Comparison of ENCODE assay signal across 8 mouse cellular contexts in the genomic region with DNA sequence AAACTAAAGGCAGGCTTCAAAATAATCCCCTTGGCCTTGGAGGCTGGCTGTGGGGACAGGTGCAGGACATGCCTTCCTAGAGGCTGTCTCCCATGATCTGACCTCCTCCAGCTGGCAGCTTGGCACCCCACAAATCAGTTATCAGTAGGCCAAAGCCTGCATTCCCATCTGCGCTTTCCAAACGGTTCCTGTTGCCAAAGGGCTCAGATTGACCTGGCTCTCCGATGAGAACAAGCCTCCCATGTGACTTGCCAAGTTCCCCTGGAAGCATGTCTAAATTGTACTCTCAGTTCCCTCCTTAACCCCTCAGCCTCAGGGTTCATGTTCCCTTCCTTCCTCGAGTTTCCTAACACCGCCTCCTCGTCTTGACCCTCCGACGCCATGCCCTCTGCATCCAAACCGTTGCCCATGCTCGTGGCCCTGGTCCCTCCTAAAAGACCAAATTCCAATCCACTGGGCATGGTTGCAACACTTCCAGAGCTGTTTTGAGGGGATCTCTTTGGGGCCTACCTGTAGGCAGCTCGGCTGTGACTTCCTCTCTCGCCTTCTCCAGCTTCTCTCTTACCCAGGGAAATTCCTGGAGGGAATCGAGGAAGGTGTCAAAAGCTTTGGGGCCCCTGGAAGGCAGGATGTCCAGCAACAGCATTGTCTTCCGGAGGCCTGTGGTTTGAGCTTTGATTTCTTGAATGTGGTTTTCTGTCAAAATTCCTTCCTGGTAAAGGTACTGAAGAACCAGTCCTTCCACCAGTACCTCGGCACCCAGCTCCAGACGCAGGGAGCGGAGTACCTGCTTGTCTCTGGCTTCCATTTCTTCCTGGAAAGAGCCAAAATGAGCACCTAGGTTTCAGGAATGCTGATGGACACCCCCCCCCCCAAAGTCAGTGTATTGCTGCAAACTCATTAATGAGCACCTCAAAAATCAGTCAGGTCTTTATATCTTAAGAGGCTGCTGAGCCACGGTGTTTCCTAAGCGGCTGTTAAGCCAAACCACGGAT. TPM values are rescaled to one million over a fixed set of nuclear protein-coding genes. Genes with fewer than 3 reads are reported as not detected.
DNase-seq lines count a peak whose midpoint lies in the region; ATAC-seq lines count a peak whose summit lies in the region.

No protein-coding gene starts in this region.

- no peaks in the 10 kb centered on the region for H3K27me3 ChIP-seq in embryonic facial prominence, embryonic 13.5 days
- H3K27me3 ChIP-seq in heart, embryonic 14.5 days (ENCODE audit: control insufficient read depth, insufficient read depth, low read length), result no peaks in the 10 kb centered on the region
- peaks cover 10% of the 10 kb centered on the region; the same call in 1 of the 2 replicates for H3K27me3 ChIP-seq in kidney, embryonic 16.5 days (ENCODE audit: insufficient read depth, low read length)

- H3K36me3 ChIP-seq in embryonic facial prominence, embryonic 13.5 days, result no peaks in the 10 kb centered on the region
- no peaks in the 10 kb centered on the region for H3K36me3 ChIP-seq in heart, embryonic 14.5 days (ENCODE audit: control insufficient read depth, insufficient read depth, low read length)
- H3K36me3 ChIP-seq in kidney, embryonic 16.5 days (ENCODE audit: insufficient read depth, low read length), result no peaks in the 10 kb centered on the region

- H3K9ac ChIP-seq in embryonic facial prominence, embryonic 13.5 days, result no peak overlapping the region
- peak overlapping the region; percentile 89; the same call in 1 of the 2 replicates for H3K9ac ChIP-seq in heart, embryonic 14.5 days (ENCODE audit: low read length)
- 0 out of 2 replicates have a peak overlapping the region, but pooled peaks have one; percentile 27 for H3K9ac ChIP-seq in kidney, embryonic 16.5 days (replicated peaks; ENCODE audit: low read length)

- DNase-seq in urinary bladder, postnatal 36 days (ENCODE audit: low spot score in 2 of 2), result peak; percentile 34 to 69
- no peak for DNase-seq in urinary bladder, adult 2 months (ENCODE audit: low spot score)
- DNase-seq in lung, postnatal 10 days, result peak; percentile 75
- peak; percentile 62 for DNase-seq in retina, postnatal 1 day
- DNase-seq in frontal cortex, postnatal 36 days (ENCODE audit: low spot score in 2 of 2), result no peak

- peak overlapping the region; percentile 70 for H3K4me2 ChIP-seq in embryonic facial prominence, embryonic 13.5 days
- H3K4me2 ChIP-seq in heart, embryonic 14.5 days (ENCODE audit: low read length), result peak overlapping the region; percentile 63
- H3K4me2 ChIP-seq in kidney, embryonic 16.5 days (replicated peaks; ENCODE audit: low read depth, low read length), result peak overlapping the region; percentile 79

- H3K9me3 ChIP-seq in embryonic facial prominence, embryonic 13.5 days, result no peaks in the 10 kb centered on the region
- H3K9me3 ChIP-seq in heart, embryonic 14.5 days (ENCODE audit: control insufficient read depth, low read length), result no peaks in the 10 kb centered on the region
- H3K9me3 ChIP-seq in kidney, embryonic 16.5 days (ENCODE audit: low read length), result no peaks in the 10 kb centered on the region

- 58% methylated on average over 20 of the region's 20 CpGs for WGBS in embryonic facial prominence, embryonic 13.5 days
- 59% methylated on average over 20 of the region's 20 CpGs for WGBS in heart, embryonic 14.5 days
- WGBS in kidney, embryonic 16.5 days, result 54% methylated on average over 20 of the region's 20 CpGs

- H3K27ac ChIP-seq in embryonic facial prominence, embryonic 13.5 days, result peak overlapping the region; percentile 96; the same call in 1 of the 2 replicates
- H3K27ac ChIP-seq in heart, embryonic 14.5 days (replicated peaks in 1 of 2; ENCODE audit: control insufficient read depth in 1 of 2, insufficient read depth in 1 of 2, low read depth in 2 of 2, low read length in 2 of 2), result peak overlapping the region; percentile 21 to 95; a peak in 3 of 4 replicates
- H3K27ac ChIP-seq in kidney, embryonic 16.5 days (ENCODE audit: low read length), result no peak overlapping the region

- ATAC-seq in embryonic facial prominence, embryonic 13.5 days (ENCODE audit: insufficient number of reproducible peaks, insufficient read depth, low FRiP score, low TSS enrichment, low read depth), result no peak
- no peak for ATAC-seq in heart, embryonic 14.5 days (ENCODE audit: insufficient number of reproducible peaks, insufficient read depth, low FRiP score, low read depth)
- ATAC-seq in kidney, embryonic 16.5 days (ENCODE audit: low FRiP score, low TSS enrichment), result no peak

- no peak overlapping the region for H3K4me3 ChIP-seq in embryonic facial prominence, embryonic 13.5 days
- H3K4me3 ChIP-seq in heart, embryonic 14.5 days (ENCODE audit: control insufficient read depth in 1 of 2, insufficient read depth in 1 of 2, low read depth in 1 of 2, low read length in 2 of 2), result 0 out of 4 replicates have a peak overlapping the region, but pooled peaks of 1 of the 2 experiments have one; percentile 59
- peak overlapping the region; percentile 70; the same call in 1 of the 2 replicates for H3K4me3 ChIP-seq in kidney, embryonic 16.5 days (ENCODE audit: low read length)

- peaks cover 13% of the 10 kb centered on the region for H3K4me1 ChIP-seq in embryonic facial prominence, embryonic 13.5 days
- H3K4me1 ChIP-seq in heart, embryonic 14.5 days (ENCODE audit: control insufficient read depth in 2 of 2, insufficient read depth in 2 of 2, low read length in 2 of 2), result peaks cover 19 to 24% of the 10 kb centered on the region in 2 experiments
- H3K4me1 ChIP-seq in kidney, embryonic 16.5 days (ENCODE audit: insufficient read depth, low read length), result peaks cover 11% of the 10 kb centered on the region

RNA-seq across cellular contexts. Expression of a gene that starts 1.6 kb away (rescaled TPM):
- polyA plus RNA-seq in urinary bladder, adult 2 months (2012; rRNA removed), result 10.7 and 11.4 TPM in 2 replicates
- polyA plus RNA-seq in embryonic facial prominence, embryonic 13.5 days (2015; fragmentation: Nextera tagmentation; extraction: Ambion mirVana), result 10.4 and 10.7 TPM in 2 replicates
- 11.0 and 12.3 TPM in 2 replicates for polyA plus RNA-seq in heart, embryonic 14.5 days (2014; fragmentation: Nextera tagmentation; extraction: Ambion mirVana)
- polyA plus RNA-seq in kidney, embryonic 16.5 days (2015; fragmentation: Nextera tagmentation; extraction: Ambion mirVana), result 9.2 and 10.4 TPM in 2 replicates

Comparison
In these comparisons a context has a peak if more than half of its experiments do, and no peak if none do; other contexts are left out.
1. DNase-seq: peak in urinary bladder, postnatal 36 days (2 of 2), lung, postnatal 10 days (single experiment) and retina, postnatal 1 day (single experiment); none in urinary bladder, adult 2 months (single experiment) and frontal cortex, postnatal 36 days (0 of 2).
2. Peak in every context shown above with its lines, with median percentiles within 50 percentile points of each other: H3K4me2 ChIP-seq.